Mouse (Mus musculus) CH12.LX (cell line): Measurements from ENCODE around the gene Srrt.

Source experiments
- CTCF ChIP-seq, 2 experiments: IDR thresholded peaks in 1 of 2; conservative IDR thresholded peaks in 1 of 2; 2 replicates each; pipeline ENCODE4 v1.5.1; 2011 to 2012; ENCODE audit warnings: low read depth in 2 of 2, low read length in 2 of 2, improper control_type of control experiment in 1 of 2, inconsistent platforms in 1 of 2, mild to moderate bottlenecking in 1 of 2, moderate library complexity in 1 of 2
- JUND ChIP-seq: conservative IDR thresholded peaks from 2 replicates; pipeline ENCODE4 v1.6.1; 2011; ENCODE audit warnings: low read depth, low read length, improper control_type of control experiment
- SIN3A ChIP-seq: IDR thresholded peaks from 2 replicates; pipeline ENCODE4 v1.6.1; 2012; ENCODE audit warnings: low read length, improper control_type of control experiment, inconsistent platforms
- TCF12 ChIP-seq: IDR thresholded peaks from 2 replicates; pipeline ENCODE4 v1.6.1; 2014; ENCODE audit warnings: low read depth, mild to moderate bottlenecking, inconsistent platforms, low read length, improper control_type of control experiment

DNA sequence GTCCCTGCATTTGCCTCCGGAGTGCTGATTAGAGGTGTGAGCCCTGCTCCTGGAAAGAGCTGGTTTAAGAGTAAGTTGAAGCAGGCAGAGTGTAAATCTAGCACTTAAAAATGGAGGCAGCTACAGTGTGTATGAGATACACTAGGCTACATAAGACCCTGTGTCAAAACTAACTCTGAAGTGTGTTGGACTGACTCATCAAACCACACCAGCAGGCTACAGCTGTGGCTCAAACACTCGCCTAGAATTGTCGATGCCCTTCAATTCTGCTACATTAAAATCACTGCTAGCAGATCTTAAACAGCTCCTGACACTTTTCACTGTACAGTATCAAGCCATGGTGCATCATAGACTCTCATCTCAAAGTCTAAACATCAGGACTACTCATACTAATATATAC lies 3.3 kb downstream of the Srrt start:
- TF ChIP-seq TCF12 (no peak), CTCF (conservative IDR thresholded peaks at IDR 0.05 in 1 of 2, IDR thresholded peaks at IDR 0.05 in 1 of 2; ENCODE audit: low read depth in 2 of 2, low read length in 2 of 2) (no peak), JUND (no peak), SIN3A (no peak)
